Mouse (Mus musculus) MEL (cell line): ENCODE results near the gene Ccdc107. TPM values are rescaled to one million over a fixed set of nuclear protein-coding genes. Genes with fewer than 3 reads are reported as not detected.

Experiments
- DNase-seq: peaks from one replicate; pipeline ENCODE4 v3.0.0; 2011; ENCODE audit warnings: low read depth, low spot score
- H3K27ac ChIP-seq: 2 replicates; pipeline ENCODE4 v1.5.1; 2012; ENCODE audit warnings: low read depth, mild to moderate bottlenecking, control low read depth, low read length, moderate library complexity; ENCODE audit not compliant: control insufficient read depth
- H3K27me3 ChIP-seq, 2 experiments: fragments of 150-350 bp in 1 of 2; sonication (generic) in 1 of 2; 2 replicates each; pipeline ENCODE4 v1.6.1; 2012; ENCODE audit warnings: low read length in 2 of 2, mild to moderate bottlenecking in 2 of 2, improper control_type of control experiment in 1 of 2, moderate library complexity in 1 of 2; ENCODE audit not compliant: insufficient read depth in 2 of 2, control insufficient read depth in 1 of 2
- H3K36me3 ChIP-seq, 2 experiments: 2 replicates each; pipeline ENCODE4 v1.6.1; 2012 to 2014; ENCODE audit warnings: low read length in 2 of 2, improper control_type of control experiment in 1 of 2, inconsistent platforms in 1 of 2, mild to moderate bottlenecking in 1 of 2; ENCODE audit not compliant: insufficient read depth in 2 of 2, control insufficient read depth in 1 of 2
- H3K4me1 ChIP-seq, 2 experiments: fragments of 150-350 bp in 1 of 2; sonication (generic) in 1 of 2; 2 replicates each; pipeline ENCODE4 v1.6.1; 2012; ENCODE audit warnings: low read length in 2 of 2, improper control_type of control experiment in 1 of 2, mild to moderate bottlenecking in 1 of 2; ENCODE audit not compliant: insufficient read depth in 2 of 2, control insufficient read depth in 1 of 2
- H3K4me3 ChIP-seq, 2 experiments: fragments of 150-350 bp in 1 of 2; sonication (generic) in 1 of 2; 2 replicates each; pipeline ENCODE4 v1.5.1; 2012; ENCODE audit warnings: low read depth in 2 of 2, low read length in 2 of 2, mild to moderate bottlenecking in 2 of 2, moderate library complexity in 2 of 2, control low read depth in 1 of 2, improper control_type of control experiment in 1 of 2; ENCODE audit not compliant: control insufficient read depth in 1 of 2, insufficient read depth in 1 of 2
- H3K79me2 ChIP-seq: 2 replicates; pipeline ENCODE4 v1.6.1; 2012; ENCODE audit warnings: mild to moderate bottlenecking, low read length, moderate library complexity; ENCODE audit not compliant: control insufficient read depth, poor library complexity, insufficient read depth
- H3K9ac ChIP-seq: 2 replicates; pipeline ENCODE4 v1.6.1; 2012; ENCODE audit warnings: low read depth, mild to moderate bottlenecking, control low read depth, low read length, moderate library complexity; ENCODE audit not compliant: control insufficient read depth, poor library complexity, severe bottlenecking
- H3K9me3 ChIP-seq: fragments of 150-350 bp; sonication (generic); replicated peaks from 2 replicates; pipeline ENCODE4 v1.6.1; 2012; ENCODE audit warnings: mild to moderate bottlenecking, low read length, improper control_type of control experiment, moderate library complexity; ENCODE audit not compliant: insufficient read depth
- BHLHE40 ChIP-seq: IDR thresholded peaks from 2 replicates; pipeline ENCODE4 v1.6.1; 2012; ENCODE audit warnings: low read depth, mild to moderate bottlenecking, inconsistent platforms, low read length, improper control_type of control experiment, borderline replicate concordance
- CHD1 ChIP-seq: IDR thresholded peaks from 2 replicates; pipeline ENCODE4 v1.6.1; 2012; ENCODE audit warnings: low read depth, mild to moderate bottlenecking, inconsistent platforms, low read length, improper control_type of control experiment
- CHD2 ChIP-seq: IDR thresholded peaks from 2 replicates; pipeline ENCODE4 v1.6.1; 2011; ENCODE audit warnings: low read length, improper control_type of control experiment
- EP300 ChIP-seq, 2 experiments: IDR thresholded peaks; 2 replicates each; pipeline ENCODE4 v1.6.1; 2011; ENCODE audit warnings: improper control_type of control experiment in 2 of 2, low read length in 2 of 2, low read depth in 1 of 2, mild to moderate bottlenecking in 1 of 2
- ETS1 ChIP-seq: IDR thresholded peaks from 2 replicates; pipeline ENCODE4 v1.6.1; 2012; ENCODE audit warnings: low read depth, mild to moderate bottlenecking, inconsistent platforms, low read length, improper control_type of control experiment, moderate library complexity
- GABPA ChIP-seq: IDR thresholded peaks from 2 replicates; pipeline ENCODE4 v1.6.1; 2012; ENCODE audit warnings: low read depth, mild to moderate bottlenecking, inconsistent platforms, low read length, improper control_type of control experiment, moderate library complexity
- KAT2A ChIP-seq: conservative IDR thresholded peaks from 2 replicates; pipeline ENCODE4 v1.6.1; 2012; ENCODE audit warnings: low read depth, low read length, improper control_type of control experiment, inconsistent platforms
- MAFK ChIP-seq: IDR thresholded peaks from 2 replicates; pipeline ENCODE4 v1.6.1; 2011; ENCODE audit warnings: low read depth, mild to moderate bottlenecking, low read length, improper control_type of control experiment, borderline replicate concordance
- MAX ChIP-seq: IDR thresholded peaks from 2 replicates; pipeline ENCODE4 v1.6.1; 2011; ENCODE audit warnings: low read length, improper control_type of control experiment
- MAZ ChIP-seq: IDR thresholded peaks from 2 replicates; pipeline ENCODE4 v1.6.1; 2012; ENCODE audit warnings: low read depth, mild to moderate bottlenecking, inconsistent platforms, low read length, improper control_type of control experiment
- MEF2A ChIP-seq: IDR thresholded peaks from 2 replicates; pipeline ENCODE4 v1.6.1; 2014; ENCODE audit warnings: low read depth, mild to moderate bottlenecking, inconsistent platforms, low read length, improper control_type of control experiment; ENCODE audit not compliant: poor library complexity, insufficient replicate concordance, severe bottlenecking; ENCODE audit errors: extremely low read depth
- MXI1 ChIP-seq: IDR thresholded peaks from 2 replicates; pipeline ENCODE4 v1.6.1; 2011; ENCODE audit warnings: mild to moderate bottlenecking, low read depth, low read length, improper control_type of control experiment
- MYC ChIP-seq: IDR thresholded peaks from 2 replicates; pipeline ENCODE4 v1.6.1; 2011; ENCODE audit warnings: low read depth, mild to moderate bottlenecking, low read length, improper control_type of control experiment, moderate library complexity
- NELFE ChIP-seq: IDR thresholded peaks from 2 replicates; pipeline ENCODE4 v1.6.1; 2011; ENCODE audit warnings: low read depth, low read length, improper control_type of control experiment
- NRF1 ChIP-seq: IDR thresholded peaks from 2 replicates; pipeline ENCODE4 v1.6.1; 2014; ENCODE audit warnings: low read depth, mild to moderate bottlenecking, inconsistent platforms, low read length, improper control_type of control experiment, moderate library complexity; ENCODE audit not compliant: poor library complexity, insufficient read depth, severe bottlenecking
- POLR2A ChIP-seq, 2 experiments: IDR thresholded peaks; 2 replicates each; pipeline ENCODE4 v1.6.1; 2011 to 2012; ENCODE audit warnings: low read length in 2 of 2, mild to moderate bottlenecking in 2 of 2, control low read depth in 1 of 2, improper control_type of control experiment in 1 of 2, low read depth in 1 of 2, moderate library complexity in 1 of 2; ENCODE audit not compliant: control insufficient read depth in 1 of 2, insufficient read depth in 1 of 2, poor library complexity in 1 of 2
- POLR2AphosphoS5 ChIP-seq: IDR thresholded peaks from 2 replicates; pipeline ENCODE4 v1.6.1; 2012; ENCODE audit warnings: low read depth, borderline replicate concordance, mild to moderate bottlenecking, inconsistent platforms, low read length, moderate library complexity, mixed read lengths
- RAD21 ChIP-seq: IDR thresholded peaks from 2 replicates; pipeline ENCODE4 v1.6.1; 2011; ENCODE audit warnings: mild to moderate bottlenecking, low read depth, low read length, improper control_type of control experiment
- RCOR1 ChIP-seq: IDR thresholded peaks from 2 replicates; pipeline ENCODE4 v1.6.1; 2012; ENCODE audit warnings: low read depth, mild to moderate bottlenecking, inconsistent platforms, low read length, improper control_type of control experiment
- SIN3A ChIP-seq: IDR thresholded peaks from 2 replicates; pipeline ENCODE4 v1.6.1; 2012; ENCODE audit warnings: low read length, improper control_type of control experiment, inconsistent platforms
- SMC3 ChIP-seq: IDR thresholded peaks from 2 replicates; pipeline ENCODE4 v1.6.1; 2011; ENCODE audit warnings: low read depth, low read length, improper control_type of control experiment
- TBP ChIP-seq: IDR thresholded peaks from 2 replicates; pipeline ENCODE4 v1.8.0; 2011; ENCODE audit warnings: low read depth, low read length, improper control_type of control experiment
- TCF12 ChIP-seq: IDR thresholded peaks from 2 replicates; pipeline ENCODE4 v1.6.1; 2014; ENCODE audit warnings: low read depth, mild to moderate bottlenecking, inconsistent platforms, low read length, improper control_type of control experiment, moderate library complexity
- UBTF ChIP-seq: IDR thresholded peaks from 2 replicates; pipeline ENCODE4 v1.6.1; 2012; ENCODE audit warnings: low read depth, mild to moderate bottlenecking, inconsistent platforms, low read length, improper control_type of control experiment, moderate library complexity, borderline replicate concordance; ENCODE audit not compliant: insufficient read depth
- ZNF384 ChIP-seq: IDR thresholded peaks from 2 replicates; pipeline ENCODE4 v1.6.1; 2012; ENCODE audit warnings: low read depth, mild to moderate bottlenecking, inconsistent platforms, low read length, improper control_type of control experiment
- polyA plus RNA-seq, 2 experiments: library from polyadenylated mRNA; stranded (reverse) in 1 of 2; unstranded in 1 of 2; fragments of >175 nt in 1 of 2; fragments of >200 nt in 1 of 2; gene quantifications; 2 replicates each; pipeline versions ENCODE4 v1.2.1 to v1.2.4; 2012; ENCODE audit warnings: low replicate concordance in 2 of 2, low read depth in 1 of 2; ENCODE audit not compliant: insufficient read length in 2 of 2, insufficient read depth in 1 of 2, missing spikeins in 1 of 2
- total RNA-seq: library from RNA; depleted of rRNA; stranded (reverse); fragments of 300-350 nt; gene quantifications from 2 replicates; pipeline ENCODE4 v1.2.3, GENCODE M21; 2012

Gene Ccdc107
- total and polyA plus RNA-seq, 3 experiments = 44.3 to 56.7 TPM; not detected in 1

DNA sequence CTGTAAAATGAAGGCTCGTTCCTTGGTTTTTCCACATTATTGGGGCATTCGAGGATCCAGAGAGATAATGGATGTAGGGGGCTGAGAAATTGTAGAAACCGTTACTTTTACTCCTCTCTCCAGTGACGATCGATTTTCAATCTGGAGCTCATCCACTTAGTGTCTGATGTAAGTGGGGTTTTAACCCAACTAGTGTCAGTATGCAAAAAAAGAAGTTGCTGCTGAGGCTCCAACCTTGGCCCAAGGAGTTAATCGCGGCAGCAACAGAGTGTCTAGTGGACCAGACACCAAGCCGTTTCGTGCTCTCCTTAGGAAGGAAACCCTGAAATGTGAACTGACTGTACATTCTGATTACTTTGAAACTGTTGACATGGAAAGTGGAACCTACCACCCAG lies 1.1 kb downstream of the Ccdc107 start:
- Histone ChIP-seq H3K9me3 (no peaks in the 10 kb centered on the region), H3K27me3 (no peaks in the 10 kb centered on the region), H3K4me1 (peaks cover 2 to 25% of the 10 kb centered on the region in 2 experiments; a peak in 3 of 4 replicates), H3K27ac (peak overlapping the region; percentile 30), H3K79me2 (peaks cover 7% of the 10 kb centered on the region), H3K9ac (peak overlapping the region; percentile 90), H3K36me3 (no peaks in the 10 kb centered on the region; a peak in 1 of 4 replicates), H3K4me3 (peak overlapping the region; percentile 64 to 89)
- no peak for DNase-seq
- no peak for TF ChIP-seq RAD21
- TF ChIP-seq SIN3A = no peak
- 0 out of 2 replicates have a peak, but pooled peaks have one; percentile 20 for TF ChIP-seq ZNF384
- TF ChIP-seq SMC3 = no peak
- peak; percentile 24; the same call in 1 of the 2 replicates for TF ChIP-seq MAX
- peak; percentile 36; the same call in 1 of the 2 replicates for TF ChIP-seq CHD1
- no peak for TF ChIP-seq POLR2AphosphoS5
- no peak for TF ChIP-seq UBTF
- no peak for TF ChIP-seq MEF2A
- TF ChIP-seq MXI1 = peak; percentile 32
- 0 out of 2 replicates have a peak, but pooled peaks have one; percentile 6 for TF ChIP-seq TCF12
- TF ChIP-seq EP300 (IDR thresholded peaks at IDR 0.05; ENCODE audit: low read depth in 1 of 2, low read length in 2 of 2) = peak in 1 of 2 experiments; percentile 53; a peak in 2 of 4 replicates
- no peak for TF ChIP-seq POLR2A (IDR thresholded peaks at IDR 0.05; ENCODE audit: control insufficient read depth in 1 of 2, insufficient read depth in 1 of 2, low read depth in 1 of 2, low read length in 2 of 2, poor library complexity in 1 of 2)
- 0 out of 2 replicates have a peak, but pooled peaks have one; percentile 35 for TF ChIP-seq MYC
- no peak for TF ChIP-seq NELFE
- peak; percentile 49; the same call in 1 of the 2 replicates for TF ChIP-seq TBP
- no peak for TF ChIP-seq MAFK

DNA sequence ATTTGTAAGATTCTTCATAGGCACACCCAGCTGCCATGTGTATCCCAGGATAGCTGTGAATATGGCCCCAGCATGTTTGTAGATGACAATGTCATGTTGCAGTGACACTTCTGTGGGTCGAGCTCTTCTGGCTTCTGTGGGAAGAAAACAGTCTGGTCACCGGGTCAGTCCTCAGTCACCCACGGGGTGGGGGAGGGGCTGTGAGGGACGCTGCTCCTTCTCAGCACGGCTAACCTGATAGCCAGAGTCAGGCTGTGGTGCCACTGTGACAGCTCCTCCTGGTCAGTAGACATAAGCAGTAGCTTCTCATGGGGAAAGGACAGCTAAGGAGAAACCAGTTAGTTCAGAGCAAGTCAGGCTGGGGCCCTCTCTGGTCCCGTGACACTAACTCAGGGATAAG lies 3.9 kb downstream of the Ccdc107 start:
- no peak for DNase-seq
- Histone ChIP-seq H3K27me3 (no peaks in the 10 kb centered on the region), H3K27ac (no peak overlapping the region), H3K4me3 (no peak overlapping the region)
- TF ChIP-seq CHD1 = no peak
- no peak for TF ChIP-seq BHLHE40
- no peak for TF ChIP-seq POLR2A (IDR thresholded peaks at IDR 0.05; ENCODE audit: control insufficient read depth in 1 of 2, insufficient read depth in 1 of 2, low read depth in 1 of 2, low read length in 2 of 2, poor library complexity in 1 of 2)
- TF ChIP-seq ETS1 = no peak
- TF ChIP-seq MAFK = no peak
- TF ChIP-seq POLR2AphosphoS5 = no peak
- TF ChIP-seq RCOR1 = no peak
- no peak for TF ChIP-seq MEF2A
- no peak for TF ChIP-seq TCF12
- no peak for TF ChIP-seq MAZ
- TF ChIP-seq MYC = no peak
- no peak for TF ChIP-seq EP300 (IDR thresholded peaks at IDR 0.05; ENCODE audit: low read depth in 1 of 2, low read length in 2 of 2)
- TF ChIP-seq NRF1 = no peak
- TF ChIP-seq CHD2 = no peak
- no peak for TF ChIP-seq KAT2A
- no peak for TF ChIP-seq TBP
- TF ChIP-seq GABPA = no peak
- TF ChIP-seq, all 39 proteins: peak for 0
- peaks cover 6 to 18% of the 10 kb centered on the region in 2 experiments for H3K4me1 ChIP-seq
- no peak overlapping the region for H3K9ac ChIP-seq
- peaks cover 13% of the 10 kb centered on the region for H3K79me2 ChIP-seq
- peaks cover 0 to 2% of the 10 kb centered on the region in 2 experiments; a peak in 2 of 4 replicates for H3K36me3 ChIP-seq
- H3K9me3 ChIP-seq = no peaks in the 10 kb centered on the region
